Mouse (Mus musculus) neural tube, embryonic 15.5 days (tissue): ENCODE results near the gene Nt5c. TPM values are rescaled to one million over a fixed set of nuclear protein-coding genes. Genes with fewer than 3 reads are reported as not detected.
A peak's percentile ranks its signal among the peaks of the same experiment; 100 is the strongest.

Source experiments
- ATAC-seq: fragments of 200-750 bp; cut with Nextera tagmentation; 2 replicates; pipeline ENCODE4 v1.8.0; 2017; ENCODE audit warnings: mild to moderate bottlenecking, moderate TSS enrichment, moderate library complexity; ENCODE audit not compliant: low FRiP score
- H3K27ac ChIP-seq: fragments of 300-500 bp; sonication (generic); replicated peaks from 2 replicates; pipeline ENCODE4 v1.5.1; 2015; ENCODE audit warnings: mild to moderate bottlenecking, inconsistent platforms
- H3K27me3 ChIP-seq: fragments of 300-500 bp; sonication (generic); replicated peaks from 2 replicates; pipeline ENCODE4 v1.6.1; 2015; ENCODE audit warnings: inconsistent platforms
- H3K36me3 ChIP-seq: fragments of 300-500 bp; sonication (generic); 2 replicates; pipeline ENCODE4 v1.6.1; 2015; ENCODE audit warnings: inconsistent platforms
- H3K4me1 ChIP-seq: fragments of 300-500 bp; sonication (generic); 2 replicates; pipeline ENCODE4 v1.6.1; 2015; ENCODE audit warnings: inconsistent platforms
- H3K4me2 ChIP-seq: fragments of 300-500 bp; sonication (generic); 2 replicates; pipeline ENCODE4 v1.6.1; 2015; ENCODE audit warnings: inconsistent platforms, mild to moderate bottlenecking, moderate library complexity
- H3K4me3 ChIP-seq: fragments of 300-500 bp; sonication (generic); replicated peaks from 2 replicates; pipeline ENCODE4 v1.5.1; 2015; ENCODE audit warnings: mild to moderate bottlenecking, inconsistent platforms
- H3K9ac ChIP-seq: fragments of 300-500 bp; sonication (generic); replicated peaks from 2 replicates; pipeline ENCODE4 v1.6.1; 2015; ENCODE audit warnings: mild to moderate bottlenecking, inconsistent platforms
- H3K9me3 ChIP-seq: fragments of 300-500 bp; sonication (generic); replicated peaks from 2 replicates; pipeline ENCODE4 v1.6.1; 2016; ENCODE audit warnings: inconsistent platforms
- WGBS: fragments of 180-500 bp; shearing (Covaris S2); methylation state at CpG from one replicate; pipeline ENCODE4 v1.1.7; 2015; ENCODE audit warnings: mixed read lengths; 5-methylcytosine and 5-hydroxymethylcytosine counted together
- polyA plus RNA-seq: library from polyadenylated mRNA; unstranded; fragments of >200 nt; fragmentation: Nextera tagmentation; extraction: Ambion mirVana; gene quantifications from 2 replicates; pipeline ENCODE4 v1.2.1, GENCODE M21; 2015

The Nt5c gene
- polyA plus RNA-seq, 1 experiment from 2014 or later = 95.5 TPM

DNA sequence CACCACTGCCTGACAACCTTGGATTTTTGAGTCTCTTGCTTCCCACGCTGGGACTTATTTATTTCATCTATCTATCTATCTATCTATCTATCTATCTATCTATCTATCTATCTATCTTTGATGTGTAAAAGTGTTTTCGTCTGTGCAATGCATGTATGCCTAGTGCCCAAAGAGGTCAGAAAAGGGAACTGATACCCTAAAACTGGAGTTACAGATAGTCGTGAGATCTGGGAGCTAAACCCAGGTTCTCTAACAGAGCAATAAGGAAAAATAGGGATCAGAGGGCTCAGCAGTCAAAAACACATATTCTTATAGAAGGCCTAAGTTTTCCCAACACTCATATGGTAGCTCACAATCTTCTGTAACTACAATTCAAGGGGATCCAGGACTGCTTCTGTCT is 27.9 kb upstream of the Nt5c start:
- 95% methylated on average over 3 of the region's 3 CpGs for WGBS
- H3K4me2 ChIP-seq = no peak overlapping the region

DNA sequence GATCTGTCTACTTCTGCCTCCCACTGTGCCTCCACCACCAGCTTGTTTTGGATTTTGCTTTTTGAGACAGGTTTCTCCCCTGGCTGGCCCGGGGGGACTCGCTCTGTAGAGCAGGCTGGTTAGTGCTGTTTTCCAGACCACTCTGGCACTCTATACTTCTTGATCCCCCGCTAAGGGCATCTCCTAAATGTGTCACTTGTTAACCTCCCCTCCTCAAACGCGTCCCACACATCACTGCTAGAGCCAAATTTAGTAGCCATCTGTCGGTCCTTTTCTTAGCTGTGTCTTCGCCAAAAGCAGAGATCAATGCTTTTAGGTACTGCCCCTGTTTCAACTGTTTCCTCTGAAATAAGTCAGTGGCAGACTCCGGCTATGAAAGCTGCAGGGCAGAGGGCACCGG is 27.0 kb upstream of the Nt5c start:
- Histone ChIP-seq H3K4me3 (no peak overlapping the region), H3K4me2 (no peak overlapping the region), H3K9ac (no peak overlapping the region), H3K27ac (no peak overlapping the region), H3K36me3 (peaks cover 10% of the 10 kb centered on the region), H3K9me3 (no peaks in the 10 kb centered on the region), H3K4me1 (no peaks in the 10 kb centered on the region), H3K27me3 (no peaks in the 10 kb centered on the region)
- no peak for ATAC-seq
- 72% methylated on average over 9 of the region's 9 CpGs for WGBS

More for the DNA sequence above, 27.9 kb upstream of the Nt5c start:
- no peak overlapping the region for H3K9ac ChIP-seq
- no peaks in the 10 kb centered on the region for H3K9me3 ChIP-seq
- no peak overlapping the region for H3K4me3 ChIP-seq
- peaks cover 17% of the 10 kb centered on the region for H3K36me3 ChIP-seq
- no peak overlapping the region for H3K27ac ChIP-seq
- H3K4me1 ChIP-seq = no peaks in the 10 kb centered on the region
- no peak for ATAC-seq
- H3K27me3 ChIP-seq = no peaks in the 10 kb centered on the region

DNA sequence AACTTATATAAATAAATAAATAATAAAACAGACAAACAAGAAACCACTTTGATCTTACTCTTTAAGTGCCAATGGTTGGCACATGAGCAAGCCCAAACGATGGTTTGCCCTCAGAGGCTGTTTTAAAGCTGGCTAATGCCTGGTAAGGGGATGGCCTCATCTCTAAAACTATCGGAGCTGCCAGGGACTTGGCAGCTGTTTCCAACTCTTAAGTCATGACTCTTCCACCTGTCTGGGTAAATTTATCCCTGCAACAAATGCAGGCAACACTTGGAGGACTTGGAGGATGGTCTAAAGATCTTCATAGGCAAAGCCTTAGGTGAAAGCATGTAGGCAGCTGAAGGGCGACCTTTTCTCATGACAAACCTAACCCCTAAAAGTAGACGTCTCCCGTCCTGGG is 25.3 kb upstream of the Nt5c start:
- H3K9me3 ChIP-seq = no peaks in the 10 kb centered on the region
- no peaks in the 10 kb centered on the region for H3K27me3 ChIP-seq
- no peak overlapping the region for H3K27ac ChIP-seq
- H3K4me2 ChIP-seq = no peak overlapping the region
- H3K36me3 ChIP-seq = peaks cover under 1% of the 10 kb centered on the region; the same call in 1 of the 2 replicates
- H3K9ac ChIP-seq = no peak overlapping the region
- H3K4me1 ChIP-seq = peaks cover 6% of the 10 kb centered on the region
- WGBS = 82% methylated on average over 5 of the region's 5 CpGs
- ATAC-seq = no peak
- H3K4me3 ChIP-seq = no peak overlapping the region

DNA sequence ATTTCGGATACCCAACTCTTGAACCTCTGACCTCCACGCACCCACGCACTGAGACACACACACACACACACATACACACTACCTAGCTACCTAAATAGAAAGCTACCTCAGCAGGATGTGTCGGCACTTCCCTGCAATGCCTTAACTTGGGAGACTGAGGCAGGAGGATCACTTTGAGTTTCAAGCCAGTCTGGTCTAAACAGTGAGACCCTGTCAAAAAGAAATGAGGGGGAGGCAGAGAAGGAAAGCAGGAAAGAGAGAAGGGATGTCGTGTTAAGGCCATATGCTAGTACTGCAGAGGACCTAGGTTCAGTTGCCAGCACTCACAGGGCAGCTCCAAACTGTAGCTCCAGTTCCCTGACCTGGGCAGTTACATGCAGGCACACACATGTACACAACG is 23.4 kb upstream of the Nt5c start:
- Histone ChIP-seq H3K9ac (no peak overlapping the region), H3K27me3 (no peaks in the 10 kb centered on the region), H3K4me3 (no peak overlapping the region), H3K4me1 (peaks cover 26% of the 10 kb centered on the region), H3K9me3 (no peaks in the 10 kb centered on the region), H3K4me2 (no peak overlapping the region), H3K27ac (no peak overlapping the region), H3K36me3 (no peaks in the 10 kb centered on the region)
- ATAC-seq = no peak
- 79% methylated on average over 6 of the region's 6 CpGs for WGBS

DNA sequence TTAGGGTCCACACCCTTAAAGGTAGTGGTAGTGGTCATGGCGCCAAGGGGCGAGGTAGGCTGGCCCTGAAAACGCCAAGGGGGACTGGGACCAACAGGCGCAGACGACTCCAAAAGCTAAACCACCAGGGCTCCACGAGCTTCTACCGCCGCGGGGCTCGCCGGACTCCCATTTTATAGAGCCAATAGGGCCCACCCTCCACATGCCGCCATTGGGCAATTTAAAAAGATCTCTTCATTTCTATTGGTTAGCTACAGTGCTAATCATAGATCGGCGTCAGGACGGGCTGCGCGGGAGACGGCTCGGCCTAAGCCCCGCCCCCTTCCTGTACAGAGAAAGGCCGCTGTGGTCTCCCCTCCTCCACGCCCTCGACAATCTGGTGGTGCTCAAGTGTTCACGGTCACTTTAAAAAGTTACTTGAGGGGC is 22.6 kb upstream of the Nt5c start, which contains the start of gene Jpt1:
Gene Jpt1 (minus strand): TSS at position 150 of the 426 bp plus-strand sequence.
- Histone ChIP-seq H3K36me3 (no peaks in the 10 kb centered on the region), H3K4me1 (peaks cover 30% of the 10 kb centered on the region), H3K4me2 (peak within 1 kb of the TSS; percentile 68), H3K27ac (peak within 1 kb of the TSS; percentile 88), H3K4me3 (peak within 1 kb of the TSS; percentile 75), H3K9ac (peak within 1 kb of the TSS; percentile 99), H3K27me3 (no peaks in the 10 kb centered on the region), H3K9me3 (no peaks in the 10 kb centered on the region)
- WGBS = 0% methylated on average over 24 of the region's 24 CpGs
- ATAC-seq = peak; percentile 97

DNA sequence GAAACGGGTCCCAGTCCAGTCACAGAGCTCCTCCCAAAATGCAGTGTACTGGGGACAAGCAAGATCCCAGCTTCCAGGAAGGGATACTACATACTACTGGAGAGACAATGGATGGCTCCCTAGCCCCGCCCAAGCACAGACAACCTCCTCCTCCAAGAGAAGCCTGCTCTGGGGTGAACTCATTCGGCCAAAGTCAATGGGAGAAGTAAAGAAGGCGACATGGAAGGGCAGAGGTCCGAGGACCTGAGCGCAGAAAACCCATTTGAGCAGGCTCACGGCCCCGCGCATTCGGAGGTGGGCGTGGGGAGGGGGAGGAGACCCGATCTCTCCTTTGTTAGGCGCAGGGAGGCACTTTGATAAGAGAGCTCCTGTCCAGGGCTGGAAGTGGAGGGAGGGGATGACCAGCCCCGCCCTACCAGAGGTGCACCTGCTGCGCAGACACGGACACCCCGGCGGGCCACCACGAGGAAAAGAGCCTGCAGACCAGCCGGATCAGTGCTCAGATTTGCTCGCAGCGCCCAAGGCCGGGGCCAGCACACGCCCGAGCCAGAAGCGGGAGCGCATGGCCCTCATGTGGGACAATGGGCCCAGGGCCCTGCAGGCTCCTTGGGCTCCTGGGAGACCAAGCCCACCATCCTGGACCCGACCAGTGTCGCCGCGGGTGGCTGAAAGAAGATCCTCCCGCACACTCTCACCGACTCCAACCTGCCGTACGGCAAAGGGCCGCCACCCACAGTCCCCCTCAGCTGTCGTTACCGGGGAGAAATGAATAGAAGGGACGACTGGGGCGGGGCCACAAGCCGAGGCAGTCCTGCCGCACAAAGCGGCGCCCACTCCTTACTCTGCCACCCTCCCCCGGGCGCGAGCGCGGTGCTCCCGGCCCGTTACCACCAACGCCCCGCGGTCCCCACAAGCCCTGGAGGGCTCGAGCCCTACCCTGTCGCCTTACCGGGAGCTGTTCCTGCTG is 21.9 kb upstream of the Nt5c start:
- Histone ChIP-seq H3K9me3 (no peaks in the 10 kb centered on the region), H3K4me3 (peak overlapping the region; percentile 75), H3K4me2 (peak overlapping the region; percentile 68), H3K36me3 (no peaks in the 10 kb centered on the region), H3K4me1 (peaks cover 35% of the 10 kb centered on the region), H3K9ac (peak overlapping the region; percentile 99), H3K27me3 (no peaks in the 10 kb centered on the region), H3K27ac (peak overlapping the region; percentile 88)
- WGBS = under 1% methylated on average over 57 of the region's 57 CpGs
- ATAC-seq = peak; percentile 67

DNA sequence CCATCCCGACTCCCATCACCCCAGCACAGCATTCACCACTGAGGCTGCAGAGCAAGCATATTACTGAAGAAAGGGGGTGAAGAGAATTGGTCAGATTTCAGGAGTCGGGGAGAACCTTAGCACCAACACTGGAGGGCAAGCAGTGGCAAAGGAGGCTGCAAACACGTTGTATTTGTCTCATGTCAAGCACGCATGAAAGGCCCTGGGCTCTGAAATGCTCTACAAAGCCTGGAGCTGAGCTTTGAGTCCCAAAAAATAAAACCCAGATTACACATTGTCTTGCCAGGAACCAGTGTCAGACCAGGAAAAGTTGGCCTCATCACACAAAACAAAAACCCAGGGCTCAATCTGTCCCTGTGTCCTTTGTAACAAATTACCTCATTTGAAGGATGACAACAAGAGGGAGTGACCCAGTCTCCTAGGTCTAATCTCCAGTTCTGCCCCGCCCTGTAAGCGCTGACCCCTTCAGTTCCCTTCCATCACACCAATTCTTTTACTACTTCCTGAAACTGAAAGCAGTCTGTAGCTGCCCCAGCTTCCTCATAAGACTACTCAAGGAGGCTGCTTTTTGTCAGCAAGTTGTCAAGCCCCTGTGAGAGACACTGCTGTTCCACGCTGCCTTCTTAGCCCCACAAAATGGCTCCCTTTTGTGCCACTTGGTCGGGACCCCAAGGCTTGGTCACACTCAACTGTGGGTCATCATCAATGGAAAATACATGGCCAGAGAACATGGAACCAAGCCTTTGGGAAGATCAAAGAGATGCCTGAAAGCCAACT is 20.9 kb upstream of the Nt5c start:
- no peak for ATAC-seq
- H3K4me1 ChIP-seq = peaks cover 45% of the 10 kb centered on the region
- 8% methylated on average over 8 of the region's 8 CpGs for WGBS
- no peaks in the 10 kb centered on the region for H3K36me3 ChIP-seq
- H3K27me3 ChIP-seq = no peaks in the 10 kb centered on the region
- H3K4me2 ChIP-seq = peak overlapping the region; percentile 68
- peak overlapping the region; percentile 88 for H3K27ac ChIP-seq
- H3K9me3 ChIP-seq = no peaks in the 10 kb centered on the region
- peak overlapping the region; percentile 99 for H3K9ac ChIP-seq
- peak overlapping the region; percentile 75 for H3K4me3 ChIP-seq

DNA sequence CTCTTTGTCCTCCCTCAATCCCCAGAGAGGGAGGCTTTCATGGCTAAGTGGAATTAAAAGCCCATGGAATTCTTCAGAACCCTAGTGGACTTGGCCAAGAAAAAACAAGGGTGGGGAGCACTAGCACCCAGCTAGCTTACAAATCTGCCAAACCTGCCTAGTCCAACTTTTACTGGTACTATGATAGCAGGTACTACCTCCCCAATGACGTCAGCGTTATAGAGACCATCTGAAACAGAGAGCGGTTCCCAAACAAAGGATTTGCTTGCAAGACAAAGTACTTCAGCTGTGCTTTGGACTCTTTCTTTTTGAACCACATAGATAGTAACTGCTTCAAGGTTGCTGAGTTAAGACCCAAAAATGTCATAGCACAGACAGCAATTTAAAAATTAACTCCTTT is 20.3 kb upstream of the Nt5c start:
- 22% methylated on average over 3 of the region's 3 CpGs for whole genome bisulfite sequencing
- no peak for ATAC-seq
- Histone ChIP-seq H3K27me3 (no peaks in the 10 kb centered on the region), H3K4me3 (peak overlapping the region; percentile 75), H3K9me3 (no peaks in the 10 kb centered on the region), H3K36me3 (no peaks in the 10 kb centered on the region), H3K9ac (peak overlapping the region; percentile 99), H3K4me1 (peaks cover 50% of the 10 kb centered on the region), H3K27ac (peak overlapping the region; percentile 88), H3K4me2 (peak overlapping the region; percentile 68)

DNA sequence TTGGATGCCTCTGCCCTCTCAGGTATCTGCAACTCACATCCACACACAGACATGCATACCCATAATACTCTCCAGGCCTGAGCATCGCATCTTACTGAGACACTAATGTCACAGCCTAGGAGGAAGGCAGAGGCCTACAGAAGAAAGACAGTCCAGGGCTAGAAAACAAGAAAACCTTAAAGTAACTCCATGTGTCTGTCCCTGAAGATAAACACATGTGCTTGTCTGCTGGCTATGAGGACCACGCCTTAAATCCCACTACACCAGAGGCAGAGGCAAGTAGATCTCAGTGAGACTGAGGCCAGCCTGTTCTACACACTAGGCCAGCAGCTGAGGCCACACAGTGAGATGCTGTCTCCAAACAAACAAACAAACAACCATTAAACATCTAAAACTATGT is 19.5 kb upstream of the Nt5c start:
- WGBS = 56% methylated on average over 2 of the region's 2 CpGs
- H3K4me1 ChIP-seq = peaks cover 55% of the 10 kb centered on the region

DNA sequence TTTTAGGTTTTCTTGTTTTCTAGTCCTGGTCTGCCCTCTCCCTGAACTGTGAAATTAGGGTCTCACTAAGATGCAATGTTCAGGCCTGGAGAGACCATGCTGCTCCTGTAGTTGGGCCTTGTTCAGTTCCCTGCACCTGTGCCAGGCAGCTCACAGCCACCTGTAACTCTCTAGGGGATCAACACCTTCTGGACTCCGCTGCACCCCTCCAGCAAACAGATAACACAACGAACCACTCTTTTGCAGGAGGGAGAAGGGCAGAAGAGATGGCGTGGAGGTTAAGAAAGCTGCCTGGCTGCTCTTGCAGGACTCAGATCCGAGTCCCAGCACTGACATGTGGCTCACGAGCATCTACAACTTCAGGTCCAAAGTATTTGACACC is 18.8 kb upstream of the Nt5c start:
- H3K27me3 ChIP-seq = no peaks in the 10 kb centered on the region
- 52% methylated on average over 5 of the region's 5 CpGs for WGBS
- H3K4me3 ChIP-seq = peak overlapping the region; percentile 75
- peak overlapping the region; percentile 68 for H3K4me2 ChIP-seq
- peaks cover 58% of the 10 kb centered on the region for H3K4me1 ChIP-seq
- H3K36me3 ChIP-seq = no peaks in the 10 kb centered on the region
- H3K9me3 ChIP-seq = no peaks in the 10 kb centered on the region
- no peak for ATAC-seq
- peak overlapping the region; percentile 99; the same call in 1 of the 2 replicates for H3K9ac ChIP-seq
- H3K27ac ChIP-seq = 0 out of 2 replicates have a peak overlapping the region, but pooled peaks have one; percentile 23

More for the DNA sequence above, 19.5 kb upstream of the Nt5c start:
- ATAC-seq = no peak
- H3K4me2 ChIP-seq = peak overlapping the region; percentile 68
- peak overlapping the region; percentile 75 for H3K4me3 ChIP-seq
- H3K9me3 ChIP-seq = no peaks in the 10 kb centered on the region
- no peaks in the 10 kb centered on the region for H3K36me3 ChIP-seq
- peak overlapping the region; percentile 99 for H3K9ac ChIP-seq
- no peaks in the 10 kb centered on the region for H3K27me3 ChIP-seq
- no peak overlapping the region; the same call in 1 of the 2 replicates for H3K27ac ChIP-seq

DNA sequence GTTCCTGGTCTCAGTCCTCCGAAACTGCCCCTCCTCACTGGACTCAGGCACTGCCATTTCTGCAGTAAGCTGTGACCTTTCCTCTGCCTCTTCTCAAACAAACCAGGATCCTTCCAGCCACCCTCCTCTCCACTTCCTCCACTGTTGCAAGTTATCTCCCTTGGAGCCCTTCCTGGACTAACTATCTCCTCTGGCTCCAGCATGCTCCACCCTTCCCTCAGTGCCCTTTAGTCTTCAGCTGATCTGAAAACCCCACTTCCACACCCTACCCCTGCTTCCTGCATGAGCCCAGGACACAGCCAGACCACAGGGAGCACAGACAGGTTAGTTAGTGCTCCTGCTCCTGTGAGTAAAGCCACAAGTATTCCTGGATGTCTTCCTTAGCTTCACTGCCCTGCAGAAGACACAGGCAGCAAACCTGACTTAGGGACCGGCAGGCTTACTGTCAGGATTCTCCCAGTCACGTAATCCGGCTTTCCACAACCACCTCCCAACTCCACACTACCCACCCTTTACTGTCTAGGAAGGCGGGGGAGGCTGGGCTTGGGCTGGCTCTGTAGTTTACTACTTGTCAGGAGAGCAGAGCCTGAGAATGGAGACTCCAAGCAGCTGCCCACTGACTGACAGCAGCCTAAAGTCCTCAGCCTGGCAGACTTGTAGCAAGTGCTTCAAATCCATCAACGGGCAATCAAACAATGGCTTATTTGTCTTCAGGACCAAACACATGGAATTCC is 18.3 kb upstream of the Nt5c start:
- 35% methylated on average over 6 of the region's 6 CpGs for WGBS
- peak overlapping the region; percentile 99; the same call in 1 of the 2 replicates for H3K9ac ChIP-seq
- H3K9me3 ChIP-seq = no peaks in the 10 kb centered on the region
- H3K4me1 ChIP-seq = peaks cover 64% of the 10 kb centered on the region
- peak overlapping the region; percentile 75 for H3K4me3 ChIP-seq
- no peaks in the 10 kb centered on the region for H3K36me3 ChIP-seq
- H3K4me2 ChIP-seq = peak overlapping the region; percentile 68
- H3K27me3 ChIP-seq = no peaks in the 10 kb centered on the region
- H3K27ac ChIP-seq = 0 out of 2 replicates have a peak overlapping the region, but pooled peaks have one; percentile 23
- no peak for ATAC-seq
